Mouse (Mus musculus): ENCODE results near the gene Cdk15.

Cdk15 gene

DNA sequence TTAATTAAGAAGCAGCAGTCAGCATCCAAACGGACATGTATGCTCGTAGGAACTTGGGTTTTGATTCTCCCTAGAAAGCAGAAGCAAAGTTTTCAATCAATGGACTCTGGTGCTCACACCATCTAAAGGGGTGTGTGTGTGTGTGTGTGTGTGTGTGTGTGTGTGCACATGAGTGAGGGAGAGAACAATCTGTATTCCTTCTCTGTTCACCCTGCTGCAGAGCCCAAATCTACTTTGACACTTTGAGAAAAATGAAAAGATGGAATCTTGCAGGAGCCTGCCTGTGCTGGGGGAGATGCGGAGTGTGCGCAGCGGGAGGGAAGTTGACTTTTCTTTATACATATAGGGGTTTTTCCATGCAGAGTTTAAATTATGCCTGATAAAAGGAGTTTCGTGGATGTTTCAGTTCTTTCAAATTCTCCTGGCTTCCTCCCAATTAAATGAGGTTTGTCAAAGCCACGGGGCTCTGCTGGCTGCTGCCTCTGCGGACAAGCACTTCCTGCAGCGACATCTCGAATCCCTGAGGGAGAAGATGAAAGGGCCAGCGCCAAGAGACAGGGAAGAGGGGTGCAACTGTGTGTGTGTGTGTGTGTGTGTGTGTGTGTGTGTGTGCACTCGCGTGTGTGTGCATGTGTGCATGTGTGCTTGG is 76.2 kb downstream of the Cdk15 start:
- no peak for DNase-seq

DNA sequence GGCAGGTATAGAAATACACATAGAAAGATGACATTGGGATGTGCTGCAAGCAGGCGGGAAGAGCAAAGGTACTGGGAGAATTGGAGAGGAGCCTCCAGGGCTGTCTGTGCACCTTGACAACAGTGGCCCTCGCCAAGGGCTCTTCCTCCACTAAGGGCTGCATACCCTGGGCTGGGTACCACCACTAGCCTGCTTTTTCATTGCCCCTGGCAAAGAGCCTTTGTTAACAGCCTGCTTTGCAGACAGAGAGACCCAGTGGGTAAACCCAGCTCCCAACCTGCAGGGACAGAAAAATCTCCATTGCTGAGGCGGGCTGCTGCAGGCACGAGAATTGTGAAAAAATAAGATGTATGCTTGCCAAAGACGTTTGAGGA is 76.7 kb downstream of the Cdk15 start:
- DNase-seq = no peak

DNA sequence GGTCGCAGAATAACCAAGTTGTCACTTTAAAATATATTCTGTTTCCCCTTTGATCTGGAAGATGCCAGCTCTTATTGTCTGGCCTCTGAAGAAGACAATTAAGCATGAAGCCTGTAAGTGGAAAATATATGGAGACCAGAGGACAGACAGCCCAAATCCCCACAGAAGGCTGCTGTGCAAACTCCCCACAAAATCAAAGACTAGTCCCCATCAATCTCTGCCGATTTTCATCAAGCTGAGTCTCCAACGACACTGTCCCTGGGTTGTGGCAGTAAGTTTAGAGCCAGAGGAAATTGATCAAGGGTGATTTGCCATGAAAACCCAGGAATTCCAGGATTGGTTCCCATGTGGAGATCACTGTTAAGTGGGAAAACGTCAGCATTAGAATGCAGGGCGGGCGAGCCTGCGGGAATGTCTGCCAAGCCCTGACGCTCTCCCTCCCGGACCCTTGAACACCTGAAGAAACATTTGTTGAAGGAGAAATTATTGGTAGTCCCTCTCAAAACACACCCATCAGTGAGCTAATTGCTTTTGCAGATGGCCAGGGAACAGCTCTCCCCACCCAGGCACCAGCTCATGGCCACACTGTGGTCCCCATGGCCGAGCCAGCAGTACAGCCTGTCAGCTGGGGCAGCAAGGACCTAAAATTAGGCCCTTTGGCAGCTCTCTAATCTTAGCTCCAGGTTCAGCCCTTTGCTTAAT is 77.3 kb downstream of the Cdk15 start:
- DNase-seq = no peak

DNA sequence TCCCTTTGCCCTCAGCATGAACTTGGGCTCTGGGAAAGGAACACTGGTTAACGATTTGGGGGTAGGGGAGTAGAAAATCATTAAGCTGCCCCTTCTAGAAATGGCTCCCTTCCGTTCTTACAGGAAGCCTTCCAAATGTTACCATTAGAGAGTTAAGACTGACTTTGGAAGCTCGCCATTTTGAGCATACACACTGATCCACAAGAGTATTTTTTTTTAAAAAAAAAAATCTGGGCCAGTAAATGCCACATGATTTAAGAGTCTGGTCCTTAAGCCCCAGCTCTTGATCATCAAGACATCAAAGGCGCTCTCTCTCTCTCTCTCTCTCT is 77.8 kb downstream of the Cdk15 start:
- no peak for DNase-seq

DNA sequence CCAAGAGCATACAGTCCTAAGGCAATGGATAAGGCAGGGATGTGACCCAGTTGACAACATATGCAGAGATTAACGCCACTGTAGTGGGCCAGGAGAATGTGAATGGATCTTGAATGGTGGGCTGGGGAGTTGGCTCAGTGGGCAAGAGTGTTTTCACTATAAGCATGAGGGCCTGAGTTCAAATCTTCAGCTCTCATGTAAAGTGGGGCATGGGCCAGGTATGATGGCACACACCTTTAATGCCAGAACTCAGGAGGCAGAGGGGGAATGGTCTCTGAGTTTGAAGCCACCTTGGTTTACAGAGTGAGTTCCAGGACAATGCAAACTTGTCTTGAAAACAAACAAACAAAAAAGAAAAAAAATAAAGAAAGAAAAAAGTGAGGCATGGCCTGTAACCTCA is 79.5 kb downstream of the Cdk15 start:
- DNase-seq = no peak

DNA sequence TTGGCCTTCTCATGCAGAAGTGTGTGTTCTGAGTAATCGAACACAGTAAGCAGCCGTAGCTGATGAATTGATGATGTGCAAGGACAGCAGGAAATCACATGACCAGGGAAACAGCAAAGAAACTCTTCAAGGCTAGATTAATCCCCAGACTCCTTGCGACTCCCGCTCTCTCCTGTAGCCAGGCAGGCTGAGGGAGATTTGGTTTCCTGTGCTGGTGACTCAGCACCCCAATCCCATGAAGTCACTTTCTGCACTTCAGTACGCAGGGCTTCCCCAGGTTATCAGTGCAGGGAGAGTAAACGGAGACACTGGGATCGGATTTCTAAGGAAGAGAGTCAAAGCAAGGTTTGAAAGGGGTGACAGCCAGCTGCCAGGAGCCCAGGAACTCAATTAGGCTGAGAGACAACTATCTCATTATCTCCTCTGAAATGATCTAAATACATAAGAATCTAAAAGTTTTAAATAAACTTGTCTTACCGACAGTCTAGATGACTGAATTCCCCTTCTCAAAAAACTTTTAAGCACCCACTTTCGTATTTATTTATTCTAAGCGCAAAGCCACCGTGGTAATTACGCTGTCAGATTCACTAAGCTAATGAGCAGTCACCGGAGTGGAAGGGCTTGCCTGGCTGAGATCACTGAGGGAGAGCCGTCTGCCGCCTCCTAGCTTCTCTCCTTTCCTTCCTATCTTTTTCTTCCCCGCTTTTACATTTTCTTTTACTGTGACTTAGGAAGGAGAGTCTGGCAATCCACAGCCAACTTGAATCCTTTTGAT is 84.3 kb downstream of the Cdk15 start:
- no peak for DNase-seq

DNA sequence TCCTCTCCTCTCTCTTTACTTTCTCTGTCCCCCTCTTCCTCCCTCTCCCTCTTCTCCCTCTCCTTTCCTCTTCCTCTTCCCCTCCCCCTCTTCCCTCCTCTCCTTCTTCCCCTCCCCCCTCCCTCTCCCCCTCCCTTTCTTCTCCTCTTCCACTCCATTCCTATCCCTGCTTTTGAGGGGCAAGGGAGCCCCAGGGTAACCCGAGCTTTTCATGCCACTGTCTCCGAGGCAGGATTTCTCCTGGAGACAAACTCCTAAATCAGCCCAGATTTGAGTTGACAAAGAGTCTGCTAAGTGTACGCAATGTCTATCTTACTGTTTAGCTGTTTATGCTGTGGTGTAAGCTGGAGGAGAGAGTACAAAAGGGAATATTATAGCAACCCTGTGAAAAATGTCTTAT is 85.0 kb downstream of the Cdk15 start:
- DNase-seq = no peak

DNA sequence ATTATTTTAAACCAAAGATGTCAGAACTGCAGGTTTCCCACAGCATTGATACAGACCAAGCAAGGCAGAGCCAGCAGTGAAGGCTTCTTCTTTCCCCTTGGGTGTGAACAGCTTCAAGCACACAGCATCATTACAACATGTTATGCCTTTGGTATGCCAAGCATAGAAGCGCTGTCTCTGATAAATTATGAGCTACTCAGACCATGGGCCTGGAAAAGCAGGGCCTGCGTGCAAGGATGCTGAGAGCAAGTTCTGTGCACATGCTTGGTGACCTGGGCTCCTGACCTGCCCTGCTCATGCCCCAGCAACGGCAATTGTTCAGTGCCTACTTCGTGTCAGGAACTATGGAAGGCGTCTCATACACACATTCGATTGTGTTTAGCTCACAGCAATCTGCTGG is 85.4 kb downstream of the Cdk15 start:
- no peak for DNase-seq

DNA sequence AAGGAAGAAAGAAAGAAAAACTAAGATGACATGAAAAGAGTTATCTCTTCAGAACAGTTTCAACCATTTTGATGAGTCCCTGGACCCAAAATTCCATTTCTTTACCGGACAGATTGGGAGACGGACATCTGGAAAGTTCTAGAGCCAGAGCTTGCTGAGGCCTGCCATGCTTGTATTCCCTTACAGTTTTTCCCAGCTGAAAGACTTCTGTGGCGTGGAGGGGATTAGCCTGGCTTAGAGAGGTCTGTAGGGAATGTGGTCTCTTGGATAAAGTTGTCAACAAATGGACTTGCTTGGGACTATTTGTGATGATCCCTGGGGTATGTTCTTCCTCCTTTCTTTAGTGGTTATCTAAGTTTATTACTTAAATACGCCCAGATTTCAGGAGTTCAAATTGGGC is 96.0 kb downstream of the Cdk15 start:
- no peak for DNase-seq

DNA sequence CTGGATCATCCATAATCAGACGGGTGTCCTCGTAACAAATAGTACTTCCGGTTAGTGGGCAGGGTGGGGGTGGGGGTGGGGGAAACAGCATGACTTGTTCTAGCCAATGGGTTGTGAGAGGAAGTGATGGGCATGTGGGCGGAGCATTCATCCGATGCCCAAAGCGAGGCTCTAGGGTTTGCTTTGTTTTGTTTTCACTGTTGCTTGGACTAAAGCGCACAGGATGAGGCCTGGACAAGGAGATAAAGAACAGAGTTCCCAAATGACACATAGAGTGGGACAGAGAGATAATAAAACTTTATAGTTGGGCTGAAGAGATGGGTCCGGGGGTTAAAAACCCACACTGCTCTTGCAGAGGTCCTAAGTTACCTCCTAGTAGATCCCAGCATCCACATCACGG is 98.7 kb downstream of the Cdk15 start:
- no peak for DNase-seq

DNA sequence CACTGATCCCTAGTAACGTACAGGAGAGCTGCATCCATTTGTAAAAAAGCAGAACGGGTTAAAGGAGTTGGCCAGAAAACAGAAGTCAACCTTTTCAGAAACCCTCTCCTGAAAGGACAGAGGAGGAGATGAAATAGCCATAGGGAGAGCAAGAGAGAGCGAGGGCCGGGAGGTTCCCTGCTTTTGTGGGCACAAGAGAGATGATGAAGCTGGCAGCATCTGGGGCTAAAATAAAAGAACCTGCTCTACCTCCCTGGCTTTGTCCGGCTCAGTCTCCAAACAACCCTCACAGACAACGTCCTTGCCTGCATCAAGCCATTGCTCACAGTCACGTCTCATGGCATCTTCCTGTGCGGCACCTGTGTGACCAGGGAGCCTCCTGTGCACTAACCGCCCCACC is 102.4 kb downstream of the Cdk15 start:
- DNase-seq = no peak

DNA sequence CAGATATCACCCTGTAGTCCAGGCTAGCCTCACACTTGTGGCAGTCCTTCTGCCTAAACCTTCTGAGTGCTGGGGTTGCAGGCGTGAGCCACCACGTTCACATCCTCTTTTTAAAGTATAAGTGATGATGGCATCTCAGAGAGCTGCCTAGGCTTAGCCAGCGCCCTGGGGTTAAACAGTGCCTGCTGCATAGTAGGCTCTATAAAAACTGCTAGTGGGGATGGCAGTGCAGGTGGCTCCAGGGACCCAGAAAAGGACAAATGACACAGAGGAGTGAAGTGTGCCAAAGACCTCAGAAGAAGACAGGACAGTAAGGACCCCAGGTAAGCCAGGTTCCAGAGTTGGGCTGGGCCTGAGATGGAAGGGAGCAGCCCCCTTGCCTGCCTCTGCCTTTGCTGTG is 104.1 kb downstream of the Cdk15 start:
- no peak for DNase-seq

DNA sequence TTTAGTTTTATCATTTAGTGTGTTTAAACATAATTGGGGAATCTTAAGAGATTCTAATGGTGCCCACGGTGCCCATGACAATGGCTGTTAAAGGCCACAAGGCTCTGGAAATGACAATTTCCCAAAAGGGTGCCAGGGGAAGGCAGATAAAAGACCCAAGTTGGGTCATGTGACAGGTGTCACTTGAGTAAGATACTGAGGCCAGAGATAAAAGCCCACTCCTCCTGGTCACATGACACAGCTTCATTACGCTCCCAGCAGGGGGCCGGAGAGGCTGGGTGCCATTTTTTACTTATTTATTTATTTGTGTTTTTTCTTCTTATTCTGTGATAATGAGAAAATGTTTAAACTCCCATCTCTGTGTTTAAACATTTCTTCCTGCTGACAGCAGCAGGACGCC is 104.8 kb downstream of the Cdk15 start:
- DNase-seq = no peak

DNA sequence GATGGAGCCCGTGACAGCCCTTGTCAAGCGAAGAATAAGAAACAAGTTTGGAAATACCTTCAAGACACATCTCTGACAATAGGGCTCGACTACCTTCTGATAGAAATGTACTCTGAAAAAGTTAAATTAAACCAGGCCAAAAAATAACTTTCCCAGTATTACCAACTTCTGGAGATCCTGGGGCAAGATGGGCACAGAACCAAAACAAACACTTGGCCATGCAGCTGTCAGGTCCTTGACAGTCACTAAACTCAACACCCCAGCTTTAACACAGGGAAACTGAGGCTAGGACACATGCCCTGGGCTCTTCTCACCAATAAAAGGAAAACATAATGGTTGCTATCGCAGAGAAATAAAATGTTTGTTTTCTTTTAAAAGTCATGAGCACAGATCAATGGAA is 105.3 kb downstream of the Cdk15 start:
- no peak for DNase-seq

DNA sequence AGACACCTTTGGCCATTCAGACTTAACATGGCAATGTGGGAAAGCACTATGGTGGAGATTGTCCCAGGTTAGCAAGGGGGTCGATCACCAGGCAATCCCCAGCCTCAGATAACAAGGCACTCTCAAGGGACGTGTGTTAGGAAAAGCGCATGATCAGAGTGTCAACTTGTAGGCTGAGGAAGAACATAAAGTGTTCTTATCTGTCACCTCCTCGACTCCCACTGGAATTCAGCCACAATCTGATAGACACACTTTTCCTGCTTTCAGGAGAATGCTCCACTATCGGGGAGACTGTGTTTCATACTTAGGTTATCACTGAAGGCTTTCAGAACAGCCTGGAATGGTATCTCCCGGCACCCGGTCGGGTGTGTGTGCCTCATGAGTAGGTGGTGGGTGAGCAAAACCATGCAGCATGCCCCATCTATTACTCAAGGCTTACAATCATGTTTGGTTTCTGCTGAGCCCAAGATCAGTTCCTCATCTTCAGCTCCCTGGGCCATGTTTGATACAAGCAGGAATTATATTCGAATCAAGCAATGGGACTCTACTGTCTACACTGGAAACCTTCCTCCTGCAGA is 107.8 kb downstream of the Cdk15 start:
- DNase-seq = no peak

DNA sequence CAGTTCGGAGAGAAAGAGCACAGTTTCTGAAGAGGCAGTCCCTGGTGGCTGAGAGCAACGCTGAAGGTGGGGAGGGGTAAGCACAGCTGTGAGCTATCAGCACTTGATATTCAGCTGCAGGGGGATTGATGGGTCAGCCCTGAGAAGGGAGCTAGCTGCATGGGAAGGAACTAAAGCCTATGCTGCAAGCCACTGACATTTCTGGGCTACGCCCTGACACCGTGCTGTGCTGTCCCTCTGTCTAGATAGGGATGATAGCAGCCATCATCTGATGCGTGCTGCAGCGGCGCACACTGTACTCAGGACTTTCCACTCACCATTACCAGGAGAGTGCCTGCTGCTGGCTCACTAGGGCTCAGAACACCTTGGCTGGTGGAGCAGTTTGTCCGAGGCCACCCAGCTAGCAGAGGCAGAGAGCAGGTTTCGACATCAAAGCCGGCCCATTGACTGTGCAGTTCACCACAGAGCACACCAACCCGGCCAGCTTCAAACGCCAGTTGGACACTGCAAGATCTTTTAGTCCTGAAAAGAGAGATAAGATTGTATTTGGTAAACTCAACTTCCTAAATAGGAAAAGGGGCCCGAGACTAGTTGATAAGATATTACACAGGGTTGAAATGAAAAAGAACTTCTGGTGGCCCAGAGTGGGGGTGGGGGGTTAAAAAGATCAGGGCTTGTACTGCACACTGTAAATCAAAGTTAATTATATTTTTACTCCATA is 111.4 kb downstream of the Cdk15 start:
- no peak for DNase-seq

DNA sequence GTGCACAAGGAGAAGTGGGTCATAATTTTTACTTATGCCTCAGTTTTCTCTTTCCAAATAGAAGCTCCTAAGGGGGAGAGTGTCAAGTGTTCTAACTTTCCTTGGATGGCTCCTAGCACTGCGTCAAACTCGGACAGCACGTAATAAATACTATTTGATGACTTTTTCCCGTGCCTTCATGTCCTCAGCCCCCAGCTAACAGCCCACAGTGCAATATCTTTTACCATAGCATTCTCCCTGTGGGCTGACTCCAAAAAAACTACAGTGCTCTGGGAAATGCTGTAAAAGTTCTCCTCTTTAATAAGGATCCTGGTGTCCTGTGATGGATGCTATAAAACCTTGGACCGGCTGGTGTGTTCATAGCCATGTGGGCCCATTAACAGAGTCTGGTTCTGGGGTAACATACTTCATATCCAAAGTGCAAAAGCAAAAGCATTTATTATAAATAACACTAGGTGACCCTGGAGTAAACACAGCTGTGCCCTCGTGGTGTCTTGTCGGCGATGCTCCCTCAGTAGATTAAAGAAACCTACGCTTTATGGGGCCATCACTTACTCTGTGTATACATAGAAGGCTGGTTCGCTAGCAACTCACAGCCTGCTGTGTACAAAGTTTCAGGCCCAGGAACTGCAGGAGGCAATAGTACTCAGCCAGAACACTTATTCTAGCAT is 112.1 kb downstream of the Cdk15 start:
- no peak for DNase-seq

DNA sequence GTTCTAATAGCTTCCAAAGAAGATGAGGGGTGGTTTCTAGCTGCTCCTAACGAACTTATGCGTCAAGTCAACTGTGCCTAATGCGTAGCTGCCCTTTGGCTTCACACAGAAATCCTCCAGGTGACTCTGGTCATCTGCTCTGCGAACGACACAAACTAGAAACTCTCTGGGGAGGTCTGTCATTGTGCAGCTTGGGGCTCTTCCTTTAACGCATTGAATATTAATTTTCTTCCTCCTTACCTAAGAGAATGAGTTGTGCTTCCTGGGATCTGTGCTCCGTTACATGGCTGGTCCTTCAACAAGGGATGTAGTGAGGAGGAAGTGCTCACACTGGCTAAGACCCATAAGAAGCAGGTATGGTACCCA is 112.6 kb downstream of the Cdk15 start:
- no peak for DNase-seq

DNA sequence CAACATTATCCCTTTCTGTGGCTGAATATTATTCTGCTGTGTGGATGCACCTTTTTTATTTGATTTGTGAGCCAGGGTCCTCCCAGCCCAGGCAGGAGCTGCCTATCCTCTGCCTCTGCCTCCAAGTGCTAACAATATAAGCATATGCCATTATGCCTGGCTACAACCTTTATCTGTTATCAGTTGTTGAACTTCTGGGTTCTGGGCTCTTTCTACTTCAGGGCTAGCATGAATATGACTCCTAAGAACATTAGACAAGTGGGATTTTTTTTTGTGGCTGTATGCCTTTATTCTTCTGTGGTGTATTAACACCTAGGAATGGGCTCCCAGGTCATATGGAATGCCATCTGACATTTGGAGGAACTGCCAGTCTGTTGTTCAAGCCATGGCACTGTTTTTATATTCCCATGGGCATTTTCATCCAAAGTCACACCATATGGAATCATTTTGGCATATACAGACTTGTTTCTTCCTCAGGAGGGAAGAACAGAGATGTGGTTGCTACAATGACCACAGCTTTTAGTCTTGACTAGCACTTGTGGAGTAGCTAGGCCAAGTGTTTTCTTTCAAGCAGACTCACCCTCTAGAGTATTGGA is 113.7 kb downstream of the Cdk15 start:
- DNase-seq = no peak

DNA sequence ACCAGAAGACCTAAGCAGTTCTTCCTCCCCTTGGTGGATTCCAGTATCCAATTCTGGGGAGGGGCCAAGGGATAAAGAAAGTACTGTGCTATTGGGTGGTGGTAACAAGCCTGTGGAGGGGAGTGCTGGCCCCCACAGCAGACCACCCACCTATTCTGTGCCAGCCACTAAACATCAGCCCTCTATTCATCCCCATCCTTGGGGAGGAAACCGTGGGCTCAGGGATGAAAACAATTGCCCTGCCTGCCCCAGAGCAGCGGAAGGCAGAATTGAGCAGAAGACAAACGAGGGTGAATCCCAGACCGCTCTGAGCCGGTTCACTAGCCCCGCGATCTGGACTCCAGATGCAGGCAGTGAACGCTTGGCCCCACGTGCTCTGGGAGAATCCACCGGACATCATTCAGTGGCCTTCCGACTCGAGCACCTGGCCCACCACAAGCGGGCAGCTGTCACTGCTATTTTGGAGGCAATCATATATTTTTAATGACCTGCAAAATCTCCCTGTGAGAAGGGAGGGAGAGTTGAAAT is 119.4 kb downstream of the Cdk15 start:
- no peak for DNase-seq

DNA sequence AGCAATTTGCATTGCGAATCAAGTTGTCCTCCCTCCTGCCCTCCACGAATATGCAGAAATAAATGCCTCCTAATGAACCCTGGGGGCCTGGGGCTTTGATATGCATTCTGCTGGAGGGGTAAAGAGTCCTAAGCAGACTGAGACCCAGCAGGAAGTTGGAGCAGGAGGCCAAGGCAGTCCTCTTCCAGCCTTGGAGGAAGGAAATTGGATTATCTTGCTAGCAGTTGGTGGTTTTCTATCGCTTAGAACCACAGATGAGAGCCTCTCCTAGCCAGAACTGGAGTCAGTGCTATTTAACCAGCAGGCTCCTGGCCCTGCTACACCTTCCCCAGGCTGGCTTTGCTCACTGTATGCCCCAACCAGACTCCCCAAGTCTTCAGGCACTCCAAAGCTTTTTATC is 119.9 kb downstream of the Cdk15 start:
- no peak for DNase-seq

DNA sequence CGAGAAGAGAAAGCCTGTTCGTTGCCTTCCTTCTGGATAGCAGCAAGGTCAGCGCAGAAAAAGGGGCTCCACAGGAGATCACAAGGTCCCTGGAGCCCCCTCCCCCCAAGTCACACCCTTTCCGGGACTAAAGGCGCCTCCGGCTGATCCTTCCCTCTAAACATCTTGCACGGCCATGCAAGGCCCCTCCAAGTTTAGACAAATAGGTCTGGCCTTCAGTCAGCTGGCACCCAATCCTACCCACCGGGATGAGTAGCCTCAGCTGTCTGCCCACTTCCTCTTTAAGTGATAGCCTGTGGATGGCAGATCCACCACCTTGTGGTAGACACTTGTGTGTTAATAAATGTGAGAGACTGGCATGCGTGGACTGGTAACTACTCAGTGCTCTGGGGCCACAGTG is 120.6 kb downstream of the Cdk15 start:
- no peak for DNase-seq

Data from right cerebral cortex, postnatal 4 days (tissue).